Mouse (Mus musculus): ENCODE measurements around the gene Tspoap1.

The Tspoap1 gene

DNA sequence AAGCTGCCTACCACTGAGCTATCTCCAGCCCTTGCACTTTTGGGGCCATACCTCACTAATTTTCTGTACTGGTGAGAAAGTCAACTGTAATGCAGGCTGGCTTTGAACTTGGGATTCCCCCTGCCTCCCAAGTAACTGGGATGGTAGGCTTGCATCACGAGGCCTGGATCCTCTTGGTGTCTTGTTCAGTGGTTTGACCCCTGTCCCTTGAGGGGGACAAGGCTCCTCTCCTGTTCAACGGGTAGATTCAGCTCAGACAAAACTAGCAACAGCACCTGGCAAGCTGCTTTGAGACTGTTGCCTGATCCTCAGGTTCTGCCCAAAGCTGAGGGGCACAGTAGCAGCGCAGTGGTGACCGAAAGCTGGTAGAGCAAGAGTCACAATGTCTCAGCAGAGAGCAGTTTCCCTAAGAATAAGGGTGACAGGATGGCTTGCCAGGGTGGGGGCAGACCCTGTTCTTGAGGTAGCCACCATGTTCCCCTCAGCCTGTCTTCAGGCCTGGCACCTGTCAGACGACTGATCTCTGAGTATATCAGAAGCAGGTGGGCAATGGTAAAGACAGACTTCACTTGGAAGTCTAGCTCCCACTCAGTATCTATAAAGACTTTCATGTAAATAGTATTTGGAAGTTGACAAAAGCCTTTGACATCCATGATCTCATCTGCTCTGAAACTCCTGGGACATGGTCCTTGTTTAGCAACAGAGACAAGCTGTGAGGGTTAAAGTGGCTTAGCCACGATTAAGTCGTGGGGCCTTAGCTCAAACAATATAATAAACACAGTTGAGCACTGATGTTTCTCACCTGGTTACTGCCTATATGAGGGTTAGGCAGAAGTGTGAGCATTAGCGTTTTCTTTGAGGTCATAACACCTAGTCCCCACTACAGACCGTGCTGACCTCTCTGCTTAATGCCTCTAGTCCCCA is 14.4 kb upstream of the Tspoap1 start:
- DNase-seq (ENCODE audit: inconsistent ontology term): no peak

DNA sequence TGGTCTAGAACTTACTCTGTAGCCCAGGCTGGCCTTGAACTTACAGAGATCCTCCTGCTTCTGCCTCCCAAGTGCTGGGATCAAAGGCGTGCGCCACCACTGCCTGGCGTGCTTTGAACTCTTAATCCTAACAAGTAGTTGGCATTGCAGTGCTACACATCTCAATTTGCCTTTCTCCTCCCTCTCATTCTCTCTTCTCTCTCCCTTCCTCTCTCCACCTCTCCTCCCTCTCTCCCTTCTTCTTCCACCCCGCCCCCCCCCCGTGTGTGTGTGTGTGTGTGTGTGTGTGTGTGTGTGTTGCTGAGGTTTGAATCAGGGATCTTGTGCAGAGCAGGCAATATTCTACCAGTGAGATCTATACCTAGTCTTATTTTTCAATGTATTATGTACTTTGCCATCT is 13.0 kb upstream of the Tspoap1 start:
- DNase-seq (ENCODE audit: inconsistent ontology term): no peak

DNA sequence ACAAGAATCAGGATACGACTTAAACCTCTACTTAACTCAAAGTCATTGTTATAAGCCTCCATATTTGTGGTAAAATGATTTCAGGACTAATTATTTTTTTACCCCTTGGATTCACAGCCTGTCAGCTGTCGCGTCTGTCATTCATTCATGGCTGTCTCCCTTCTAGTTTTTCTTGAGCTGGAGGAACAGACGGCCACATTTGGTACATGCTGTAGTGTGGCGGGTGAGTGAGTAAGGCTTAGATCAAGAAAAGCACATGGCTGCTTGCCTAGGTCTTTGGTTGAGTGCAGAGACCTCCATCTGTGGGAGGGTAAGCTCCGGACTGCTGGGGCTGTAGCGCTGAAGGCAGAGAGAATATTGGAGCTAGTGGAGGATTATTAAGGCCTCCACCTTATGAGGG is 12.6 kb upstream of the Tspoap1 start:
- no peak for DNase-seq (ENCODE audit: inconsistent ontology term)

DNA sequence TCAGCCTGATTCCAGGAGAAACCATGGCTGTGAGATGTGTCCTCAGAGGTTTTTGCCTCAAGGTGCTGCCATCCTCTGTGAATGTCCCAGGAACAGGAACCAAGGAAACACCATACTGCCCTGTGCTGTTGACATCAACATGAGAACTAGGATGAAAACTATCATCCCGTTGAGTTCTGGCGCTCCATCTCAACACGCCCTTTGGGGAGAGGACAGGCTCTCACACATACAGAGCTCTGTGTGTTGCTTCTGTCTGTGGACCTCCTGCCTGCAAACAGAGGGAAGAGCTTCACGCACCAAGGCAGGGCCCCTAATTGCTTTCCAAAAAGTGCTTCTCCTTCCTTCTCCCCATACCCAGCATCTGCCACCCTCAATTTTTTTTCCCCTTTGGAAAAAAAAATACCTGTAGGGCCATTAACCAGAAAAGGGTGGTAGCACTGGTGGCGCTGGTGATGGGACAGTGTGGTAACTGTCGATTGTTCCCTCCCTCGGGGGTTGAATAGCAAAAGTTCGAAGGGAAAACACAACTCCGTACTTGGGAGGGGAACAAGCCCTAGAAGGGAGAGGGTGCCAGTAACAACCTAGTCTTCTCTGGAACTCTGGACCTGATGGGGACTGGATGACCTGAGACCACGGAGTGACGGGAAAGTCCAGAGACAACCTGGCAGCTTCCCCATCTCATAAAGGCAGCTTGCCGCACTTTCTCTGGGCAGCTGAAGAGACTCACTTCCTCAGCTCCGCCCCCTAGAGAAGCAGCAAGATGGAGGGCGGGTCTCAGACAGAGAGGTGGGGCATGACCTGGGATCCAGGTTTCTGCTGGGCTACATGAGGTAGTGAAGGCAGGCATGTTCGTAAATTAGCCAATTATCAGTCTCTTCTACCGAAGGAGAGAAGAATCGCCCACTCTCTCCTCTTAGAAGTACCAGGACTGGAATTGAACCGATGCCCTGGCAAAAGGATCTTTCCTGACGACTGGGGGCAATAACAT is 11.9 kb upstream of the Tspoap1 start:
- DNase-seq (ENCODE audit: inconsistent ontology term): no peak

DNA sequence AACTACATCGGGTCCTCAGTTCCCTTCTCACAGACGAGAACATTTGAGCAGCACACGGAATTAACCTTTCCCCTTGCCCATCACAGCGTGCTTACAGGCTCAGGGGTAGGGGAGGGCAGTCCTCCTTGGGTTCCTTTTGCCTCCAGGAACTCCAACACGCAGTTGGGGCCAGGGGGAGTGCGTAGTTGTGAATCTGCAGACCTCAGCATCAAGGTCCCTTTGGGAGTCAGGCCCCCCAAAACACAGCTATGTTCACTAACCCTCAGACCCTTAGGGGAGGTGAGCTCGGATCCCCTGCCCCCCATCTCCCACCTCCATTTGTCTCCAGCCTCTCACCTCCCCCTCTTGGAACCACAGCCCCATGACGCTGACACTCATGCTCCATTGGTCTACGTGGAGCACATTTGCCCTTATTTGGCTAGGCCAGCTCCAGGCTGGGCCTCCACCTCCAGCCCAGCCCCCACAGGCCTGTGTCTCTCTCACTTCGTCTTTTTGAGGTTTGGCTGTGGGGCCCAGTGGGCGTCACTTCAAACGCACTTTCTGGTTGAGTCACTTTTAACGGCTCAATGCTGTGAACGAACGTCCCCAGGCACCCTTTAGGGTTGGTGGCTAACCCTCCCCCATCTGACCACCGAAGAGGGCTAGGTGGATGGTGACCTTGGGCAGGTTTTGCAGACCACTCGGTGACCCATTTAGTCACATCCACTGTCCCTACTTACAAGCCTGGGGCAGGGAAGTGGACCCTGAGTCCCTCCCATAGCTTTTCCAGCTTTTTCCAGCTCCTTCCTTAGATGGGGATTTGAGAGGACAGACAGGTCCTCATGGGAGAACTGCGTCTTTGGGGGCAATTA is 10.9 kb upstream of the Tspoap1 start:
- peak; percentile 51 for DNase-seq (ENCODE audit: inconsistent ontology term)

DNA sequence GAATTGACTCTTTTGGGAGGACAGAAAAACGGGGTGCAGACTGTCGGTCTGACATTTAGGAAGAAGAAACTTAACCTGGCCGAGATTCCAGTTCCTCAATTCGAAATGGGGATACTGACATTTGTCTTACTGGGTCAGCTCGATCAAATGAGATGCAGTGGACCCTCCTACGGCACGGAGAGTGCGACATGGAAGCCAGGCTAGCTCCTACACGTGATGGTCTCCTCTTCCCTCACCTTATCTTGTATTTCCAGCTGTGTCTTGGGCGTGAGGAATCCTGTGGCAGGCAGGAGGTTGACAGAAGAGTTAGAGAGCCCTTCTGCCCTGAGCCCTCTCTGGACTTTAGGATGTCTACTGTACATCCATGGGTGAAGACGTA is 10.3 kb upstream of the Tspoap1 start:
- no peak for DNase-seq (ENCODE audit: inconsistent ontology term)

DNA sequence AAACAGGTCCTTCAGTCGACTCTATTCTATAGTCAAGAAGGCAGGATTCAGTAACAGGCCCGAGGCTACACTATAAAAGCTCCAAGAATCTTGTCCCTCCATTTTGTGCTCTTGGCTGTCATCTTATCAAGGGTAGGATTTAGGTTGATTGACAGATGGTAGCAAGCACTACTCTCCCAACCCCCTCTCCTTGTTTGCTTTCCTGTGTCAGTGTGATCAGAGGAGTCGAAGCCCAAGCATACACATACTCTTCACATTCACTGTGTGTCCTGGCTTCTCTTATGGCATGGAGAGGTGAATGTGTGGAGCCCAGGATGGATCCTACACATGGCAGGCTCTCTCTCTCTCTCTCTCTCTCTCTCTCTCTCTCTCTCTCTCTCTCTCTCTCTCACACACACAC is 9.8 kb upstream of the Tspoap1 start:
- no peak for DNase-seq (ENCODE audit: inconsistent ontology term)

DNA sequence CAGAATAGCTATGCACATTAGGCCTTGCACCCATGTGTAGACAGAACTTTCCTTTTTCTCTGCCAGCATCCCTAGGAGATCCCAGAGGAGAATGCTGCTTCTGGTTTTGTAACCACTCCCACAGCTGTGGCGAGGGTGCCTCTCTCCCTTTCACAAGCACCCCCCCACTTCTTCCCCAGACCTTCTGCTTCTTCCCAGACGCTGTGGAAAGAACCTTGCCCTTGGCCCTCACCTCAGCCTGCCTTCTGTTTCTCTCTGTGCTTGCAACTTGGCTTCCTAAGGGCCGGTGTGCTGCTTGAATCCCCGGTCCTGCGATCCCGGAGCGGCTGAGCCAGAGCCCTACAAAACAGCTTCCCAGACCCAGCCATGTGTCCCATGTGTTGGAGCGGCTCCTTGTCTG is 9.3 kb upstream of the Tspoap1 start:
- DNase-seq (ENCODE audit: inconsistent ontology term): no peak

DNA sequence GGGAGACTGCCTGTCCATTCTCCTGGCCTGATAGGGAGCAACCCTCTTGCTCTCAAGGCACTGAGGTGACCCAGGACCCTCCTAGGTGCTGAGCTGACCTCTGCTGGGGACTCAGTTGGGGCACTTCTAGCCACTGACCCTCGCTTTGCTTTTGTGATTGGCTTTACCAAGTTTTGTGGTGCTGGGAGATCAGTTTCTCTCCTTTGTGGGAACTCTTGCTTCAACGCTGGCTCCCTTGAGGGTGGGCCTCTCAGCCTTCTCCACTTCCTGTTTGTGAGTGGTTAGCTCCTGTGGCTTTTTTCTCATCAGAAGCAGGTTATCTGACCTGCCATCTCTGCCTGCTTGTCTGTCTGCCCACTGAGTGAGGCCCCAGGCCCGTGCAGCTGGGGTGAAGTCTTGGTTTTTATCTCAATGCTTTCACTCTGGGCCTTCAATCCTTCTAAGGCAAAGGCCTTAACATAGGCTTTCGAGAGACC is 8.8 kb upstream of the Tspoap1 start:
- no peak for DNase-seq (ENCODE audit: inconsistent ontology term)

DNA sequence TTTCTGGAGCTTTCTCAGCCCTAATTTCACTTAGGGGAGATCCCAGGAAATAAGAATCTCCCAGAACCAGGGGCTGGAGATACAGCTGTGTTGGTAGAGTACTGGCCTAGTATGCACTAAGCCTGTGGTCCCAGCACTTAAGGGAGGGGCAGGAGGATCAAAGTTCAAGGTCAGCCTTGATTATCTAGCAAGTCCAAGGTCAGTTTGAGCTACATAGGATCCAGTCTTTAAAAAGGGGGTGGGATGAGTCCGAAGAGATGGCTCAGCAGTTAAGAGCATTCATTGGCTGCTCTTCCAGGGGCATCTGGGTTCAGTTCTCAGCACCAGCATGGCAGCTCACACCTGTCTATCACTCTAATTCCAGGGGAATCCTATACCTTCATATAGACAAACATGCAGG is 8.0 kb upstream of the Tspoap1 start:
- DNase-seq (ENCODE audit: inconsistent ontology term): no peak

DNA sequence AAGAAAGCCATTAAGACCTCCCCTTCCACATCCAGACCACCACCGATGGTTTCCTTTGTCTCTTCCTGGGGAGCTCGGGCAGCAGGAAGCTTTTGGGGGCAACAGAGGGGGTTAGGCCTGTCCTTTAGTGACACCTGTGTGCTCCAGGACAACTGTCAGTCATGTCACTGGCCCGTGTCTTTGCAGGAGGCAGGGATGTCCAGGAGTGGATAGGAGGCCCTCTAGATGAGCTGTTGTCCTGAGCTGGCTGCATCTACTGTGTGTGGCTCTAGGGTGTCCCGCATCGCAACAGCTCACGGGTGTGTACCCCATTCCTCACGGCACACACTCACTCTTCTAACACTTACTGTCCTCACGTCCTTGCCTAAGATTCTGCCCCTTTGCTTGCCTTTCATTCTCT is 7.1 kb upstream of the Tspoap1 start:
- DNase-seq (ENCODE audit: inconsistent ontology term): no peak

DNA sequence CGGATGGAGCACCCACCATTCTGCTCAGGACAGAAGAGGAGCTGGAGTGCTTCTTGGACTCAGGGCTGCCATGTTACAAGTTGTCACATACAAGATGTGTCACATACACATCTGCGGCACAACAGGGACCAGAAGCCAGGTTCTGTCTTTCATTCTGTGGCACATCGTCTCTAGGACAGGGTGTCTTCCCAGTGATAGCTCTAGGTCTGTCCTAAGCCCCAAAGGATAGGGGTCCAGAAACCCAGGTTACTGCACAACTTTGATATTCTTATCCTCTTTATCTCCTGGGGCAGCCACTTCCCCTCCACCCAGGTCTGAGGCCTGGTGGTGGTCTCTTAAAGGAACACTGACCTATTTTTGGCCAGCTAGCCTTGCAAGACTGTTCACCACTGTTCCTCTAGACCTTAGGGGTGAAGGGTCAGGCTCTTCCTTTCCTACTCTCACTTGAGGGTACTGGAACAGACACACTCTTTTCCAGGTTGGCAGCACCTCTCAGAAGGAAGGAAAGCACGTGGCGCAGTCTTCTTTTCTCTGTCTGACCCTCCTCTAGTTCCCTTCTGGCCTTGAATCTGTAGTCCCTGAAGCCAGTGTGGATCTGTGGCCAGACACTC is 6.3 kb upstream of the Tspoap1 start:
- no peak for DNase-seq (ENCODE audit: inconsistent ontology term)

DNA sequence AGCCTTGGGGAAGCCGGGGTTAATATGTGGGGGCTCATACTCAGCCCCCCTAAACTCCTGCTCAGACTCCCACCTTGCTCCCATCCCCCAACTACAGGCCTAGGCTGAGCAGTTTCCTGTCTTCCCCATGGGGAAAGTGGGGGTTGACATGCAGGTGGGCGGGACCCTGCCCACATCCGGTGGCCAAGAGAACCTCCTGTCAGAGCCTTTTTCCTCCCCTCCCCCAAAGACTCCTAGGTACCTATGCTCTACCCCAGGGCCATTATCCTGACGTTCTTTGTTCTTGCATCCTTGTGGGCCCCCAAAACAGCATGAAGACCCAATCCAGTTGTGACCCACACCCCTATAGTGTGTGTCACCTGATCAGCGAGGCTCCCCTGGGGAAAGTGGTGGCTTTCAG is 5.7 kb upstream of the Tspoap1 start:
- no peak for DNase-seq (ENCODE audit: inconsistent ontology term)

DNA sequence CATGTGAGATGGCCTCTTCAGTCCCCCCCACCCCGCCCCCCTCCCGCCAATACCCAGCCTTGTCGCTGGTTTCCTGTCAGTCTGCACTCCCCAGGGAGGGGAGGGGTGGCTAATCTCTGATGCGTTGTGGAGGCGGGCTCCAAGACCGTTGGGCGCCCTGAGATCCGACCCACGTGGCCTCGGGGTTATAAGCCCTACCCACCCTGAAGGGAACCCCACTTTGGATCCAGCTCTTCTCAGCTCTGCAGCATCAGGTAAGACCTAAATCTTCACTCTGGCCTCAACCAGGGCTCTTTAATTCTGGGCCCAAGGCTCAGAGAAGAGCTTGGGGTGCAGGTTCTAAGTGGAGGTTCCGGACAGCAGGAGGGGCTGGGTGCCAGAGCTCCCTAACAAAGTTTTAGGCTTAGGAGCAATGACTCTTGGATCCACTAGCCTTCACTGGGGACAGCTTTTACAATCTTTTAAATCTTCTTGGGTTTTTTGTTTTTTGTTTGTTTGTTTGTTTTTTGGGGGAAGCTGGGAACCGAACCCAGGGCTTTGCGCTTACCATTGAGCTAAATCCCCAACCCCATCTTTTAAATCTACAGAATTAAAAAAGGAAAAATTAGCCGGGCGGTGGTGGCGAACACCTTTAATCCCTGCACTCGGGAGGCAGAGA is 4.9 kb upstream of the Tspoap1 start:
- no peak for DNase-seq (ENCODE audit: inconsistent ontology term)

DNA sequence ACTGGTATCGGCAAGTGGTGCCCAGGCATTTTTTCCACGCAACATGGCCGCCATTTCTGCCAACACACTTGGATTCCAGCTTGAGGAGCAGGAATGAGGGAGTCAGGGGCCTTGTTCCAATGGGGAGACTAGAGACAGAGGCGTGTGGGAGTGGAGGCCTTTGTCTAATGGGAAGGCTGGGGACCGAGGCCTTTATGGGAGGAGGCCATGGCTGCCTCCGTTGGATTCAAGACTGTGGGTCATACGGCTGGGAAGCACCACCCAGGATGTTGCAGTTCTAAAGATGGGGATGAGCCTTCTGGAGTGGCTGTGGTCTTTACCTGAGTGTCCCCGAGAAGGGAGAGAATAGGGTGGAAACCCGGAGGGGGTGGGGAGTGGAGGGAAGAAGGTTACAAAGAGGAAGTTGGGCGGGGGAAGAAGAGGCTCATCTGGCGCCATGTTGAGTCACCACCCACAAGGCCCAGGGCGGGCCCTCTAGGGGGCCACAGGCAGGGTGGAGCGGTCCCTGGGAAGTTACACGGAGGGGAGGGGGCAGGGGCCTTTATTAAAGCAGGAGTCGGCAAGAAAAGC is 4.0 kb upstream of the Tspoap1 start:
- no peak for DNase-seq (ENCODE audit: inconsistent ontology term)

DNA sequence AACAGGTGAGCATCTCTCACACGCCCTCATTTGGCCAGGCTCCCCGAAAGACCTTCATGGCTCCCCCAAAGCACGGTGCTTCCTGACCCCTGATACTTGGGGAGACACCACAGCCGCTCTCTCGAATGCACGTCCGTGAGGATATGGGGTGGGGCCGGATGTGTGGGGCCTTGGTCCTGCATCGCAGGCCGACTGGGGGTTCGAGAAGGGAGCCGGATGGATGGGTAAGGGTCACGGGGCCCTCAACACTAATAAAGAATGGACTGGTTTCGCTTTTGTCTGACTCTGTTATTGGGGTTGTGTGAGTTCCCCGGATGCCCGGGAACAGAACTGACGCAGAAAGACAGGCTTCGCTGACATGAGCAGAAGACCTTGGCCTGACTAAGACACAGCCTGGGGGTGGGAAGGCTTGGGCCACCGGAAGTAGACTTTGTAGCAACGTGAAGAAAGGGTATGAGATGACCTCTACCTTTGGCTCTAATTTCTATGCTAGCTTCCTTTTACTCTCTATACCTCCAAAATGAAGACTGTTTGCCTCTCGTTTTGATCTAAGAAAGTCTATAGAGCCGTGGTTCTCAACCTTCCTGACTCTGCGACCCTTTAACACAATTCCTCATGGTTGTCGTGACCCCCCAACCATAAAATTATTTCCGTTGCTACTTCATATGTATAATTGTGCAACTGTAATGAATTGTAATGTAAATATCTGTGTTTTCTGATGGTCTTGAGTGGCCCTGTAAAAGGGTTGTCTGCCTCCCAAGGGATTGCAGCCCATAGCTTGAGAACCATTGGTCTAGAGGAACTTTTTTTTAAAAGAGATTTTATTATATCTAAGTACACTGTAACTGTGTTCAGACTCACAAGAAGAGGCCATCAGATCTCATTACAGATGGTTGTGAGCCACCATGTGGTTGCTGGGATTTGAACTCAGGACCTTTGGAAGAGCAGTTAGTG is 3.1 kb upstream of the Tspoap1 start:
- no peak for DNase-seq (ENCODE audit: inconsistent ontology term)

DNA sequence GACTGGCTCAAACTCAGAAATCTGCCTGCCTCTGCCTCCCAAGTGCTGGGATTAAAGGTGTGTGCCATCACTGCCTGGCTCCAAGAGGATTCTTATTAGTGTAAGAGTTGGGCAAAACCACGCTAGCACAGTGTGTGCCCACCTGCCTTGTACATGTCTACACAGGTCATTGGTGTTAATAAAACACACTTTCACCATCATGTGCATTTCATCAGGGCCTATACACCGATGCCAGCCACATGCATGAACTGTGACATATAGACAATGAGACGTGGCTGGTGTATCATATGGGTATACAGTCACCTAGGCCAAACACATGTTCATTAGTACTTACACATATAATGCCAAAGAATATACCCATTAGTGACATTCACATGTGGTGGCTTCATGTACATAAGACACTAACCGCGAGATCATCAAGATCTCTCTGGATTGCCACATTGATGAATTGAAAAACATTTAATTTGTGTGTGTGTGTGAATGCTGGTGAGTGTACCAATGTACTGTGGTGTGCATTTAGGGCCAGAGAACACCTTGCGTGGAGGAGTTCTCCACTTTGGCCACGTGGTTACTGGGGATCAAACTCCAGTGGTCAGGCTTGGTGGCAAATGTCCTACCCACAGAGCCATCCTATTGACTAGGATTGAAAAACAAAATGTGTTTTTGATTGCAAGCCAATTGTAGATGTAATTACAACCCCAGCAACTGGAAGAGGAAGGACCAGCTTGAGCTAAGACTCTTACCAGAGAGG is 2.0 kb upstream of the Tspoap1 start:
- DNase-seq (ENCODE audit: inconsistent ontology term): no peak

DNA sequence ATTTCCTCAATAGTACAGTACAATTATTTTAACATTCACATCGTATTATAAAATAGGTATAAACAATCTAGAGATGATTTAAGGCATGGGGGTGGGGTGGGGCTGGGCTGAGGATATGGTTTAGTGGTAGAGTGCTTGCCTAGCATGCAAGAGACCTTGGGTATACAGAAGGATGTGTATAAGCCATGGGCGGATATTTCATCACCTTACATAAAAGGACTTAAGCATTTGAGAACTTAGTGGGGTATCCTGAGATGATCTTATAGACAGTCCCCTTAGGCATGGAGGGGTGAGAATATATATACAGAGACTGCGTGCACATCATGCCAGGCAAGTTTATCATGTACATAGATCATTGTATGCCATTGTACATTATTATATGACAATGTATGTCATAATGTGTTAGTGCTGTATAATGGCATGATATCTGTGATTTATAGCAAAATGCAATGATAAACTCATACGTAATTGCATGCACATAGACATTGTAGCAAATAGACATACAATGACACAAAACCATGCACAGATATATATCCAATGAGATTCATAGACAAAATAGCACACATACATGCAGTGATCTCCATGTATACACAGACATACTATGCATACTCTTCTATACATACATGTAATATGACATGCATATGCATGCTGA is 1.3 kb upstream of the Tspoap1 start:
- DNase-seq (ENCODE audit: inconsistent ontology term): no peak

All from Muller cell, postnatal 12 days (primary cell).